Mouse (Mus musculus) hindlimb bud, embryonic 11.5 days (tissue): ENCODE results near the gene Kcnk6.
"Not testable (repeated sequence)": the region's sequence is repeated elsewhere in the genome, so short reads cannot be mapped to it uniquely, and the experiment has no call there.

Experiments used
- DNase-seq: peaks from one replicate; pipeline ENCODE4 v3.0.0-alpha.2; 2012; ENCODE audit warnings: low read depth, low spot score; ENCODE audit errors: extremely low spot score

The Kcnk6 gene

GRCm38 (mm10) chr7:29247314-29247700 lies 15.0 kb upstream of the Kcnk6 start:
- no peak for DNase-seq

- no peak for DNase-seq
Observed at GRCm38 (mm10) chr7:29246619-29247313, 14.5 kb upstream of the Kcnk6 start.

- no peak for DNase-seq
Observed at GRCm38 (mm10) chr7:29246015-29246414, 13.7 kb upstream of the Kcnk6 start.

GRCm38 (mm10) chr7:29244732-29245416 lies 12.6 kb upstream of the Kcnk6 start:
- no peak for DNase-seq

- peak; percentile 98 for DNase-seq
Observed at GRCm38 (mm10) chr7:29238019-29238967, 6.0 kb upstream of the Kcnk6 start, which contains the start of gene Yif1b. TSS of gene Yif1b (plus strand) at chr7:29238329.

- DNase-seq, result not testable (repeated sequence)
Observed at GRCm38 (mm10) chr7:29237596-29237995, 5.3 kb upstream of the Kcnk6 start.

- no peak for DNase-seq
Observed at GRCm38 (mm10) chr7:29236593-29236992, 4.3 kb upstream of the Kcnk6 start.

- DNase-seq, result no peak
Observed at GRCm38 (mm10) chr7:29234661-29235060, 2.3 kb upstream of the Kcnk6 start.

- DNase-seq, result no peak
Observed at GRCm38 (mm10) chr7:29233745-29234144, 1.4 kb upstream of the Kcnk6 start.

- no peak for DNase-seq
Observed at GRCm38 (mm10) chr7:29231517-29231916, 798 bp downstream of the Kcnk6 start.

- no peak for DNase-seq
Observed at GRCm38 (mm10) chr7:29230560-29230959, 1.8 kb downstream of the Kcnk6 start.

GRCm38 (mm10) chr7:29228202-29228601 lies 4.1 kb downstream of the Kcnk6 start:
- DNase-seq, result no peak

GRCm38 (mm10) chr7:29225520-29225919 lies 6.8 kb downstream of the Kcnk6 start:
- DNase-seq, result no peak

GRCm38 (mm10) chr7:29224756-29225394 lies 7.4 kb downstream of the Kcnk6 start:
- no peak for DNase-seq

GRCm38 (mm10) chr7:29214846-29215245 lies 17.5 kb downstream of the Kcnk6 start:
- DNase-seq, result no peak

GRCm38 (mm10) chr7:29214236-29214635 lies 18.1 kb downstream of the Kcnk6 start:
- DNase-seq, result no peak

GRCm38 (mm10) chr7:29213675-29214082 lies 18.6 kb downstream of the Kcnk6 start, which contains the start of gene Catsperg1:
TSS of gene Catsperg1 (minus strand) at chr7:29214035.
- no peak for DNase-seq

- not testable (repeated sequence) for DNase-seq
Observed at GRCm38 (mm10) chr7:29212775-29213560, 19.3 kb downstream of the Kcnk6 start.

GRCm38 (mm10) chr7:29212199-29212765 lies 20.0 kb downstream of the Kcnk6 start:
- no peak for DNase-seq
